Mouse (Mus musculus) megakaryocyte, adult 5-6 weeks (primary cell): ENCODE measurements around the gene Mccc2. TPM values are rescaled to one million over a fixed set of nuclear protein-coding genes. Genes with fewer than 3 reads are reported as not detected.
A peak's percentile ranks its signal among the peaks of the same experiment; 100 is the strongest.

Experiments used
- ATAC-seq: 2 replicates; pipeline ENCODE4 v1.8.0; 2016; ENCODE audit warnings: mild to moderate bottlenecking, inconsistent platforms; ENCODE audit not compliant: poor library complexity, severe bottlenecking
- total RNA-seq, 2 experiments: library from RNA; stranded (forward) in 1 of 2; stranded (reverse) in 1 of 2; fragments of 153-499, 151-499 nt in 1 of 2; fragments of 221-1000, 200-1000 nt in 1 of 2; gene quantifications; 2 replicates each; pipeline versions ENCODE4 v1.2.3 to v1.2.4; 2015 to 2017

Gene Mccc2
- total RNA-seq, 2 experiments from 2014 or later, result 4.3 to 9.6 TPM

- no peak for ATAC-seq
Measured at GRCm38 (mm10) chr13:99940601-99941000, 74.8 kb downstream of the Mccc2 start.

GRCm38 (mm10) chr13:99939320-99939671 lies 76.1 kb downstream of the Mccc2 start:
- peak; percentile 95 for ATAC-seq

- peak; percentile 38 for ATAC-seq
Measured at GRCm38 (mm10) chr13:99938606-99939319, 76.7 kb downstream of the Mccc2 start.

GRCm38 (mm10) chr13:99937741-99938140 lies 77.7 kb downstream of the Mccc2 start:
- no peak for ATAC-seq

- no peak for ATAC-seq
Measured at GRCm38 (mm10) chr13:99932406-99932805, 83.0 kb downstream of the Mccc2 start.

GRCm38 (mm10) chr13:99931502-99931901 lies 83.9 kb downstream of the Mccc2 start:
- no peak for ATAC-seq

GRCm38 (mm10) chr13:99926249-99926648 lies 89.2 kb downstream of the Mccc2 start:
- no peak for ATAC-seq

GRCm38 (mm10) chr13:99915632-99916031 lies 99.8 kb downstream of the Mccc2 start:
- ATAC-seq, result no peak

GRCm38 (mm10) chr13:99900965-99901364 lies 114.5 kb downstream of the Mccc2 start, which contains the start of gene Cartpt:
Cartpt (minus strand) TSS chr13:99901091.
- ATAC-seq, result no peak

- no peak for ATAC-seq
Measured at GRCm38 (mm10) chr13:99900557-99900892, 114.9 kb downstream of the Mccc2 start.

- no peak for ATAC-seq
Measured at GRCm38 (mm10) chr13:99899670-99900556, 115.5 kb downstream of the Mccc2 start.

GRCm38 (mm10) chr13:99898816-99899215 lies 116.6 kb downstream of the Mccc2 start:
- ATAC-seq, result no peak

Other genes with a start within 250 kb of the Mccc2 start
- not detected in 2 replicates for gene Cartpt, start 114.5 kb downstream of the Mccc2 start, total RNA-seq (2015)
- gene Cartpt, start 114.5 kb downstream of the Mccc2 start, total RNA-seq (2017), result not detected in 2 replicates
- 30.6 and 34.8 TPM in 2 replicates for gene Bdp1, start 88.4 kb upstream of the Mccc2 start, total RNA-seq (2015)
- gene Bdp1, start 88.4 kb upstream of the Mccc2 start, total RNA-seq (2017), result 46.1 and 51.8 TPM in 2 replicates
- 4.1 and 7.5 TPM in 2 replicates for gene Serf1, start 92.4 kb upstream of the Mccc2 start, total RNA-seq (2015)
- gene Serf1, start 92.4 kb upstream of the Mccc2 start, total RNA-seq (2017), result 4.2 and 4.9 TPM in 2 replicates
- gene Smn1, start 109.2 kb upstream of the Mccc2 start, total RNA-seq (2015), result 54.1 and 59.9 TPM in 2 replicates
- 31.2 and 44.4 TPM in 2 replicates for gene Smn1, start 109.2 kb upstream of the Mccc2 start, total RNA-seq (2017)
- 65.0 and 67.0 TPM in 2 replicates for gene Naip2, start 186.5 kb upstream of the Mccc2 start, total RNA-seq (2015)
- gene Naip2, start 186.5 kb upstream of the Mccc2 start, total RNA-seq (2017), result 88.7 and 94.5 TPM in 2 replicates
- 37.1 and 37.2 TPM in 2 replicates for gene Naip5, start 230.7 kb upstream of the Mccc2 start, total RNA-seq (2015)
- 42.8 and 45.3 TPM in 2 replicates for gene Naip5, start 230.7 kb upstream of the Mccc2 start, total RNA-seq (2017)